Mouse (Mus musculus) CH12.LX (cell line): ENCODE results near the gene Slc12a4.

ENCODE experiments used
- CTCF ChIP-seq, 2 experiments: IDR thresholded peaks in 1 of 2; conservative IDR thresholded peaks in 1 of 2; 2 replicates each; pipeline ENCODE4 v1.5.1; 2011 to 2012; ENCODE audit warnings: low read depth in 2 of 2, low read length in 2 of 2, improper control_type of control experiment in 1 of 2, inconsistent platforms in 1 of 2, mild to moderate bottlenecking in 1 of 2, moderate library complexity in 1 of 2
- E2F4 ChIP-seq: IDR thresholded peaks from 2 replicates; pipeline ENCODE4 v1.6.1; 2011; ENCODE audit warnings: low read depth, low read length, improper control_type of control experiment; ENCODE audit not compliant: insufficient replicate concordance
- JUND ChIP-seq: conservative IDR thresholded peaks from 2 replicates; pipeline ENCODE4 v1.6.1; 2011; ENCODE audit warnings: low read depth, low read length, improper control_type of control experiment
- KAT2A ChIP-seq: IDR thresholded peaks from 2 replicates; pipeline ENCODE4 v1.6.1; 2012; ENCODE audit warnings: low read length, improper control_type of control experiment, inconsistent platforms; ENCODE audit not compliant: insufficient replicate concordance
- MAX ChIP-seq: IDR thresholded peaks from 2 replicates; pipeline ENCODE4 v1.6.1; 2011; ENCODE audit warnings: low read length, improper control_type of control experiment
- MXI1 ChIP-seq: IDR thresholded peaks from 2 replicates; pipeline ENCODE4 v1.6.1; 2011; ENCODE audit warnings: mild to moderate bottlenecking, low read depth, low read length, improper control_type of control experiment
- NRF1 ChIP-seq: IDR thresholded peaks from 2 replicates; pipeline ENCODE4 v1.6.1; 2014; ENCODE audit warnings: low read depth, mild to moderate bottlenecking, inconsistent platforms, low read length, improper control_type of control experiment, moderate library complexity
- UBTF ChIP-seq: IDR thresholded peaks from 2 replicates; pipeline ENCODE4 v1.6.1; 2012; ENCODE audit warnings: low read depth, mild to moderate bottlenecking, inconsistent platforms, low read length, improper control_type of control experiment, moderate library complexity
- USF2 ChIP-seq: conservative IDR thresholded peaks from 2 replicates; pipeline ENCODE4 v1.6.1; 2011; ENCODE audit warnings: low read depth, low read length, improper control_type of control experiment
- ZNF384 ChIP-seq: IDR thresholded peaks from 2 replicates; pipeline ENCODE4 v1.6.1; 2012; ENCODE audit warnings: low read depth, low read length, improper control_type of control experiment, inconsistent platforms

DNA sequence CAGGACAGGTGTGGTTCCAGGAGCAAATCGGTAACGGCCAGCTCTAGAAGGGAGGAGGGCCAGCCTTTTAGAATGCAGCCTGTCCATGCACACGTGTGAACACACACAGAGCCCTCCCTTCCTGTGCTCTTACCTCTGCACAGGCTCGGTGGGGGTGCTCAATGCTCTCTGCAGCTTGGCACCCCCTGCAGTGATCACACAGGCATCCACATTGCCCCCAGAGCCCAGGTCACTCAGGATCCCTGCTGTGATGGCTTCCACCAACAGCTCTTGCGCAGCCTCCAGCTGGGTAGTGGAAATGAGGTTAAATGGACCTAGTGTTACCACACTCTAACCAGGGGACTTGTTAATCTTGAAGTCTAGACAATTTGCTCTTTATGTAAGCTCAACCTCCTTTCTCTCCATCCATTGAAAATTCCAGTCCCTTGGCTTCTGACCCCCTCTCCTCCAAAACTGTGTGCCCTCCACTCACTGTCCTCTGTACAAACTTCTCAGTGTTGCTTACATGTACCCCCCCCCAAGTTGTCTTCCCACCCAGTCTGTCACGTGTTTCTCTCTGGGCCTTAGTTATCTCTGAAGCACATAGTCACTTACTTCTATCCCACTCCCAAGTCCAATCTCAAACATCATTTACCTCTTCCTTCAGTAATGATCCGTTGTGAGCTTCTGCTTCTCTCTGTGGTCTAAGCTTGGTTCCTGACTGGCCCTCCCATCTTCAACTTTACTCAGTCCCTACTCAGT lies 29.9 kb downstream of the Slc12a4 start:
- no peak for TF ChIP-seq CTCF (conservative IDR thresholded peaks at IDR 0.05 in 1 of 2, IDR thresholded peaks at IDR 0.05 in 1 of 2; ENCODE audit: low read depth in 2 of 2, low read length in 2 of 2)
- TF ChIP-seq MXI1 = no peak
- TF ChIP-seq UBTF = no peak
- no peak for TF ChIP-seq NRF1
- no peak for TF ChIP-seq ZNF384
- TF ChIP-seq E2F4 = no peak
- no peak for TF ChIP-seq KAT2A
- no peak; the same call in 1 of the 2 replicates for TF ChIP-seq USF2
- no peak for TF ChIP-seq MAX
- no peak for TF ChIP-seq JUND
